Mouse (Mus musculus) spleen, adult 2 months (tissue): ENCODE measurements around the gene Nop2. TPM values are rescaled to one million over a fixed set of nuclear protein-coding genes. Genes with fewer than 3 reads are reported as not detected.
A peak's percentile ranks its signal among the peaks of the same experiment; 100 is the strongest.

ENCODE experiments used
- DNase-seq, 2 experiments: peaks; one replicate each; pipeline versions ENCODE4 v3.0.0 to v3.0.0-alpha.2; 2012 to 2021; ENCODE audit warnings: low spot score in 2 of 2, low read depth in 1 of 2
- H3K27ac ChIP-seq: fragments of 200-500 bp; 2 replicates; pipeline ENCODE4 v1.5.1; 2012; ENCODE audit warnings: low read length, inconsistent platforms; ENCODE audit not compliant: insufficient read depth
- H3K27me3 ChIP-seq: fragments of 200-500 bp; 2 replicates; pipeline ENCODE4 v1.6.1; 2012; ENCODE audit warnings: mild to moderate bottlenecking, moderate library complexity, low read length, inconsistent platforms; ENCODE audit not compliant: control insufficient read depth, insufficient read depth
- H3K36me3 ChIP-seq: fragments of 200-500 bp; 2 replicates; pipeline ENCODE4 v1.6.1; 2012; ENCODE audit warnings: mild to moderate bottlenecking, low read length, inconsistent platforms; ENCODE audit not compliant: control insufficient read depth, insufficient read depth
- H3K4me1 ChIP-seq: fragments of 200-500 bp; 2 replicates; pipeline ENCODE4 v1.6.1; 2011; ENCODE audit warnings: inconsistent platforms; ENCODE audit not compliant: control insufficient read depth, insufficient read depth, insufficient read length
- H3K4me3 ChIP-seq: fragments of 200-500 bp; 2 replicates; pipeline ENCODE4 v1.5.1; 2011; ENCODE audit warnings: mild to moderate bottlenecking, inconsistent platforms; ENCODE audit not compliant: insufficient read depth, insufficient read length; ENCODE audit errors: extremely low read depth
- CTCF ChIP-seq: fragments of 200-500 bp; IDR thresholded peaks from 2 replicates; pipeline ENCODE4 v1.5.1; 2011; ENCODE audit warnings: mild to moderate bottlenecking, inconsistent platforms; ENCODE audit not compliant: insufficient read depth, insufficient read length, insufficient replicate concordance; ENCODE audit errors: extremely low read depth
- POLR2A ChIP-seq: fragments of 200-500 bp; IDR thresholded peaks from 2 replicates; pipeline ENCODE4 v1.6.1; 2011; ENCODE audit warnings: low read depth, low read length, inconsistent platforms
- WGBS: fragments of 180-500 bp; shearing (Covaris S2); methylation state at CpG from one replicate; pipeline ENCODE4 v1.1.7; 2018; 5-methylcytosine and 5-hydroxymethylcytosine counted together
- polyA plus RNA-seq: library from polyadenylated mRNA; depleted of rRNA; stranded (reverse); fragments of >200 nt; gene quantifications from 2 replicates; pipeline ENCODE4 v1.2.3, GENCODE M21; 2012; rRNA removed

Gene Nop2
- polyA plus RNA-seq, result 14.0 and 16.2 TPM in 2 replicates

DNA sequence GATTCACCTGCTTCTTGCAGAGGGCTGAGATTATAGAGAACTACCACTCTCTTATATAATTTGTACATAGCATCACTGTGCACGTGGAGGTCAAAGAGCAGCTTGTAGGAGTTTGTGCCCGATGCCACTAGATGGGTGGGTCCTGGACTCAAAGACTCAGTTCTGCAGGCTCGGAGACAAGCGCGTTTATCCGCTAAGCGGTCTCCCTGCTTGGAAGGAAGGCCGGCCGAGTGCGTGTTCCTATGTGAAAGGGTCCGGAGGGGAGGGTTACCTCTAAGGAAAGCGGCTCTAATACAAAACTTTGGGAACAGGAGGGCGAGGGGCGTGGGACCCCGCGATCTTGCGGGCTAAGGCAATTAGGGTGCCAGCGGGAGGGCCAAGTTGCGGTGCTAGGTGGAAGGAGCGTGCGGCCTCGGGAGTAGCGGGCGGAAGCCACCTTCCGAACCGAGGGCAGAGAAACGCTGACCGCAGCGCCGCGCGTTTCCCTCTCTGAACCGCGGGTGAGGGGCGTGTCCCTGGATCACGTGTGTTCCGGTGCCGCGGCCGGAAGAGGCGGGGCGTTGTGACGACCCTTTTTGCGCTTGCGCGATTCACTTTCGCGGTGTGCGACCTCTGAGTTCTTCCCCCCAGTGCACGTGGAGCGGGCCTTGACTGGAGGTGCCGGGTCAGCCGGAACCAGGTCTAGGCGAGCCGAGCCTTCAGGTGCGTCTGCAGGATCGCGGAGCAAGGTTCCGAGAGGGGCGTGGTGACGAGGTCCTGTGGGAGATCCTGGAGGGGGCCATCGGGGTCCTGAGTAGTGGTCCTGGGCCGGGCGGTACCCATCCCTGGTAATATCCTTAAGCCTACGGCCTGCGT, at the start of gene Nop2:
Nop2 (plus strand) TSS at position 608 of the 855 bp plus-strand sequence.
- peak within 1 kb of the TSS; percentile 81 for H3K27ac ChIP-seq
- WGBS, result under 1% methylated on average over 66 of the region's 66 CpGs
- TF ChIP-seq POLR2A (peak; percentile 72), CTCF (no peak)
- DNase-seq, result peak; percentile 85
- peak within 1 kb of the TSS; percentile 94 for H3K4me3 ChIP-seq
- peaks cover 5% of the 10 kb centered on the region for H3K4me1 ChIP-seq
- peaks cover 32% of the 10 kb centered on the region for H3K36me3 ChIP-seq
- no peaks in the 10 kb centered on the region for H3K27me3 ChIP-seq

- Histone ChIP-seq H3K27ac (no peak overlapping the region), H3K27me3 (no peaks in the 10 kb centered on the region), H3K4me3 (no peak overlapping the region), H3K4me1 (no peaks in the 10 kb centered on the region), H3K36me3 (peaks cover 17% of the 10 kb centered on the region)
- 84% methylated on average over 7 of the region's 7 CpGs for WGBS
- DNase-seq, result no peak
- no peak for TF ChIP-seq POLR2A
- TF ChIP-seq CTCF, result no peak
These were observed 48.8 kb upstream of the Nop2 start for GRCm38 (mm10) chr6:125082801-125083386.

DNA sequence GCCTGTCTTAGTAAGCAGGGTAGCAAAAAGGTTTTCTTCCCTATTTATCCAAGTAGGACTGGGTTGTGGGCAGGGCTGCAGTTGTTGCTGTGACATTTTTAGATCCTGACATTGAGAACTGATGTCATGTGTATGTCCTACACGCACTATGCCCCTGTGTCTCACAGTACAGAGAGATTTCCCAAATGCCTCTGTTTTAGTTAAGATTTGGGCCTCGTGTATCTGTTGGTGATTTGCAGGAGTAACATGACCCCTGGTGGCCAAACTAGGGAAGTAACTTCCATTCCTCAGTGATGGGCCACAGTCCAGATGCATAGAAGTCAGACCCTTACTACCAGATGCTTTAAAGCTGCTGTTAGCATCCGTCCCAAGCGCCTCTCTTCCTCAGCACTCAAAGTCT, 47.3 kb upstream of the Nop2 start:
- H3K4me1 ChIP-seq, result peaks cover 1% of the 10 kb centered on the region; the same call in 1 of the 2 replicates
- H3K27ac ChIP-seq, result no peak overlapping the region
- WGBS, result 22% methylated on average over 4 of the region's 4 CpGs
- peak in 1 of 2 experiments; percentile 64 for DNase-seq
- no peaks in the 10 kb centered on the region for H3K27me3 ChIP-seq
- no peak overlapping the region for H3K4me3 ChIP-seq
- H3K36me3 ChIP-seq, result peaks cover 16% of the 10 kb centered on the region
- TF ChIP-seq CTCF (peak; percentile 67; the same call in 1 of the 2 replicates), POLR2A (no peak)

DNA sequence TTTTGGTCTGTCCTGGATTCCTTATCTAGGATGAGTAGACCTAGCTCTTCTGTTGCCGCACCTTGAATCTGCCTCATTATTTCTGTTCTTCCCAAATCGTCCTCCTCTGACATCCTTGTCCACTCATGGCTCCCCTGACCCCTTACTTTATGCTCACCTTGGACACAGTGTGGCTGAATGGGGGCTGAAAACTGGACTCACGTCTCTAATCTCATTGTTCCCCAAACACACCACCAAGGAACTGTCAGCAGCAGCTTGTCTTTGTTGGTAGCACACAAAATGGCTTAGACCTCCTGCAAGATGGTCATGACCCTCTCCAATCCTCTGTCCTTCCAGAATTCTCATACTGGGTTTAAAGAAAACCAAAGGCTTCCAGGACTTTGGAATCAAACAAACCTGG, 43.8 kb upstream of the Nop2 start:
- Histone ChIP-seq H3K4me1 (peaks cover 20% of the 10 kb centered on the region; the same call in 1 of the 2 replicates), H3K4me3 (no peak overlapping the region), H3K36me3 (no peaks in the 10 kb centered on the region), H3K27ac (no peak overlapping the region), H3K27me3 (no peaks in the 10 kb centered on the region)
- no peak for DNase-seq
- 91% methylated on average over 3 of the region's 3 CpGs for WGBS
- no peak for TF ChIP-seq CTCF
- TF ChIP-seq POLR2A, result no peak

DNA sequence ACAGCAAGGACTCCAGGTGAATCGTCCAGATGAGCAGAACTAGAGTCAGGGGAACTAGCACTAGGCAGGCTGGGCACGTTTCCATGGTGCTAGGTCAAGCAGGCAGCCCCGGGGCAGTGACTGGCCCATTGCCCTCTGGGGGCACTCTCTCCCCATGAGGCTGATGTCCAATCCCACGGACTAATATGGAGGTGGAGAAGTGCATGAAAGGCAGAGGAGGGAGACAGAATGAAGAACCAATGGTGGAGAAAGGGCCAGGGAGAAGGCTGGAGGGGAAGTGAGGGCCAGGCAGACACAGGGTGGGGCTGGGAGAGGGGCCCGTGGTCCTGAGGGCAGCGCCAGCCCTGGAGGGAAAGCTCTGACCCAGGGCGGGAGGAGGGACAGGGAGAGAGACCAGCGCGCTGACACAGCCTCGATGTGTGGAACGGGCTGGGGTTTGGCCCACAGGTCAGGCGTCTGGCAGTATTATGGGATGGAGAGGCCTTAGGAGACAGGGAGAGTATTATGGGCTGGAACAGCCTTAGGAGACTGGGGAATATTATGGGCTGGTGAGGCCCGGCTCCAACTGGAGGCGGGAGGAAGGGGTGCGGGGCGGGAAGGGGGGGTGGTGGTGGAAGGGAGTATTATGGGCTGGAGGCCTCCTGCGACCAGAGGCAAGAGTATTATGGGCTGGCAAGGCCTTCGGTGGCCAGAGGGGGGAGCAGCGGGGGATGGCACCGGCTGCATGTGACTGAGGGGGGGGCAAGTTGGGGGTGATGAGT, 43.0 kb upstream of the Nop2 start:
- DNase-seq, result no peak
- Histone ChIP-seq H3K4me1 (peaks cover 20% of the 10 kb centered on the region; the same call in 1 of the 2 replicates), H3K27ac (peak overlapping the region; percentile 65), H3K4me3 (no peak overlapping the region), H3K27me3 (no peaks in the 10 kb centered on the region), H3K36me3 (no peaks in the 10 kb centered on the region)
- TF ChIP-seq POLR2A (no peak), CTCF (no peak)
- WGBS, result 21% methylated on average over 20 of the region's 20 CpGs

DNA sequence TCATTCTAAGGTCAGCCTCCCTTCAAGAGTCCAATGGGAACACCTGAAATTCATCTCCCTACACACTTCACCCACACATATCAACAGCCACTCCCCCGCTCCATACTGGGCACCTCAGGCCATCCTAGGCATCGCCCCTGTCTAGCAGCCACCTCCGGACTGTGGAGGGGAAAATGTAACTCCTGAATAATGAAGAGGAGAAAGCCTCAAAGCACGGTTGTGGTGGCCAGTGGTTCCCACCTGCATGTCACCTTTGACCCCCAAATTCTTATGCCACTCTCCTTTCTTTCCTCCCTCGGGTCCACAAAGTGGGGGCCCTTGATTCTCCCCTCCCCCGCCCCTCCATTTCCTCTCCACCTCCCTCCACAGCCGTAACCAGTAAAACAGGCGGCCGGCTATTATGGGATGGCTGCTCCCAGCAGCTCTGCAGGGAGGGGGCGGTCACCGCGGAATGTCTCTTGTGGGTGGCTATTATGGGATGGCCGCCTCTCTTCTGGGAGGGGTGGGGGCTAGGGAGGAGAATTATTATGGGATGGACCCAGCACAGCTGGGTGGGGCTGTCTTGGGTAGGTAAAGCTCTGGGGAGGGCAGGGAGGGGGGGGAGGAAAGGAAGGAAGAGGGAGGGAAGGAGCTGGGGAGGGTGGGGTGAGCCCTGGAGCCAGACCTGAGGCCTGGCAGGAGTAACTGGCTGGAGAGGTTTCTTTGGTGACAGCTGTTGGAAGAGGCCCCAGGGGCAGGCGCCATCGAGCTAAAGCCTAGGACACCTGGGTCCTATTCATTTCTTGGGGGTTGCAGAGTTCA, 42.0 kb upstream of the Nop2 start:
- no peaks in the 10 kb centered on the region for H3K36me3 ChIP-seq
- peaks cover 20% of the 10 kb centered on the region; the same call in 1 of the 2 replicates for H3K4me1 ChIP-seq
- WGBS, result 10% methylated on average over 15 of the region's 15 CpGs
- peak overlapping the region; percentile 11; the same call in 1 of the 2 replicates for H3K27ac ChIP-seq
- no peaks in the 10 kb centered on the region for H3K27me3 ChIP-seq
- no peak for TF ChIP-seq POLR2A
- TF ChIP-seq CTCF, result no peak
- H3K4me3 ChIP-seq, result no peak overlapping the region
- DNase-seq, result no peak
